Mouse (Mus musculus): ENCODE data around the gene Macrod2.

GRCm38 (mm10) chr2:141155972-141156371, 760.9 kb downstream of the Macrod2 start:
- TF ChIP-seq POLR2A (IDR thresholded peaks at IDR 0.05; ENCODE audit: control insufficient read depth, low read depth, low read length) = no peak
- TF ChIP-seq CTCF (IDR thresholded peaks at IDR 0.05; ENCODE audit: control insufficient read depth, insufficient read depth, insufficient replicate concordance, low read depth, low read length) = no peak

Measured in testis, adult 2 months (tissue).